Mouse (Mus musculus) small intestine, adult 2 months (tissue): ENCODE measurements around the gene Gtse1. TPM values are rescaled to one million over a fixed set of nuclear protein-coding genes. Genes with fewer than 3 reads are reported as not detected.
A peak's percentile ranks its signal among the peaks of the same experiment; 100 is the strongest.

Experiments used
- H3K27ac ChIP-seq: fragments of 200-500 bp; 2 replicates; pipeline ENCODE4 v1.5.1; 2012; ENCODE audit warnings: low read depth, low read length, control low read depth, inconsistent platforms; ENCODE audit not compliant: insufficient read depth
- H3K27me3 ChIP-seq: fragments of 200-500 bp; 2 replicates; pipeline ENCODE4 v1.6.1; 2012; ENCODE audit warnings: mild to moderate bottlenecking, moderate library complexity, low read length, inconsistent platforms; ENCODE audit not compliant: control insufficient read depth, insufficient read depth
- H3K36me3 ChIP-seq: fragments of 200-500 bp; 2 replicates; pipeline ENCODE4 v1.6.1; 2012; ENCODE audit warnings: mild to moderate bottlenecking, low read length, control low read depth, inconsistent platforms; ENCODE audit not compliant: control insufficient read depth, insufficient read depth
- H3K4me1 ChIP-seq: fragments of 200-500 bp; 2 replicates; pipeline ENCODE4 v1.6.1; 2012; ENCODE audit warnings: low read length, inconsistent platforms, mixed read lengths; ENCODE audit not compliant: control insufficient read depth, insufficient read depth, insufficient read length
- H3K4me3 ChIP-seq: fragments of 200-500 bp; 2 replicates; pipeline ENCODE4 v1.5.1; 2012; ENCODE audit warnings: low read depth, mild to moderate bottlenecking, control low read depth, inconsistent platforms, low read length, moderate library complexity
- CTCF ChIP-seq: fragments of 200-500 bp; IDR thresholded peaks from 2 replicates; pipeline ENCODE4 v1.5.1; 2012; ENCODE audit warnings: low read depth, mild to moderate bottlenecking, control low read depth, inconsistent platforms, low read length, moderate library complexity, mixed read lengths; ENCODE audit not compliant: insufficient replicate concordance, insufficient read length; ENCODE audit errors: extremely low read depth
- POLR2A ChIP-seq: fragments of 200-500 bp; IDR thresholded peaks from 2 replicates; pipeline ENCODE4 v1.6.1; 2012; ENCODE audit warnings: low read depth, mild to moderate bottlenecking, control low read depth, inconsistent platforms, low read length, moderate library complexity
- WGBS: fragments of 180-500 bp; shearing (Covaris S2); methylation state at CpG from one replicate; pipeline ENCODE4 v1.1.7; 2018; 5-methylcytosine and 5-hydroxymethylcytosine counted together
- polyA plus RNA-seq: library from polyadenylated mRNA; depleted of rRNA; stranded (reverse); fragments of >200 nt; gene quantifications from 2 replicates; pipeline ENCODE4 v1.2.3, GENCODE M21; 2012; rRNA removed

Gtse1 gene
- polyA plus RNA-seq, 1 experiment = 7.1 TPM

DNA sequence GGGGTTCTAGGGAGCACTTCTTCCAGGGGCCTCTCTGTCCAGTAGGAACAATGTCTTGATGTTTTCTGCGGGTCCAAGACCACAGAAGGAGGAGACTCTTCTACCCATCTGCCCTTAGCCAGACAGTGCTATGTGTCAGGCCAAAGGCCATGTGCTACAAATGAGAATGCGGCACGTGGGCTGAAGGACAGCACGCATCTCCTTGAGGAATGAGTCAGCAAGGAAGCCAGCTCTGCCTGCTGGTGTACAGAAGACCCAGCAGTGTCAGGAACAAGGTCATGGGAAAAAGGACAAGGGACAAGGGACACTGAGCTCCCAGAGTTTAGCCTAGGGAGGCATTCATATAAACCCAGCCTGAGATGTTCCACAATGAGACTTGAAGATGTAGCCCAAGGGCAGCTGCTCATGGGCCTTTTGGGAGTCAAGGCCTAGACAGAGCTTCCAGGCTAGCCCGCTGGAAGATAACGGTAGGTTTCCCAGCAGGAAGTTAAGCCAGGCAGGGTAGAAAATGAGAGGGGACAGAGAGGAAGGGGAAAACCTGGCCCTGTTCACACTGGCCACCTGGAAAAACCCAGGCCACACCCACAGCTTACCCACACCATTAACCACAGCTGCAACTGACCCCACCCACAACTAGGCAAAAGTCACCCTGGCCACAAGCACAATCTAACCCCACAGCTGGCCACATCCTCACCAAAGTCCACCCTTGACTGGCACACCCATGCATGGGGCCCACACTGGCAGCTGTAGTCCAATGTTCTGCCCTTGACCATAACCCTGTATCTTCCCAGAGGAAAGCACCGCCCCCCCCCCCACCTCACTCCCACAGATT lies 49.3 kb downstream of the Gtse1 start:
- Histone ChIP-seq H3K4me3 (no peak overlapping the region), H3K27ac (no peak overlapping the region), H3K27me3 (no peaks in the 10 kb centered on the region), H3K4me1 (peaks cover 16% of the 10 kb centered on the region), H3K36me3 (no peaks in the 10 kb centered on the region)
- 64% methylated on average over 7 of the region's 7 CpGs for WGBS
- TF ChIP-seq CTCF (no peak), POLR2A (no peak)

DNA sequence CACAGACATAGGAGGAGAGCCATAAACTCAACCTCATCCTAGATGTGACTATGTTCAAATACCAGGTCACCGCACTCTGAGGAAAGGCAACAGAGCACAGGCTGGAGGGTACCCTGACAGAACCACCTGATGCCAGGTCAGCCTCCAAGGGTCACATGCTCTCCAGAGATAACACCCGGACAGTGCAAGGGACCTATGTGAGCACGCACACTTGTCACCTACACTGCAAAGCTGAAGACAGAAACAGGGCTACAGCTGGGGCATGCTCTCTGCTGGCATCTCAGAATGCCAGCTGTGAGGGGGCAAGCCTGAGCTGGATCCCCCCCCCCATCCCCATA lies 49.9 kb downstream of the Gtse1 start:
- Histone ChIP-seq H3K36me3 (no peaks in the 10 kb centered on the region), H3K4me1 (peaks cover 16% of the 10 kb centered on the region), H3K4me3 (no peak overlapping the region), H3K27ac (no peak overlapping the region), H3K27me3 (no peaks in the 10 kb centered on the region)
- WGBS = 32% methylated on average over 3 of the region's 3 CpGs
- no peak for TF ChIP-seq CTCF
- TF ChIP-seq POLR2A = no peak

- Histone ChIP-seq H3K27ac (no peak overlapping the region), H3K27me3 (no peaks in the 10 kb centered on the region), H3K36me3 (no peaks in the 10 kb centered on the region), H3K4me3 (no peak overlapping the region), H3K4me1 (peaks cover 16% of the 10 kb centered on the region)
- TF ChIP-seq POLR2A (no peak), CTCF (no peak)
- WGBS = 12% methylated on average over 10 of the region's 10 CpGs
These were observed 50.4 kb downstream of the Gtse1 start for GRCm38 (mm10) chr15:85909931-85910330.

GRCm38 (mm10) chr15:85913605-85914004 lies 54.1 kb downstream of the Gtse1 start:
- no peaks in the 10 kb centered on the region for H3K36me3 ChIP-seq
- H3K27me3 ChIP-seq = no peaks in the 10 kb centered on the region
- WGBS = 50% methylated on average over 2 of the region's 2 CpGs
- no peak for TF ChIP-seq POLR2A
- TF ChIP-seq CTCF = peak; percentile 69; the same call in 1 of the 2 replicates
- H3K27ac ChIP-seq = no peak overlapping the region
- peaks cover 13% of the 10 kb centered on the region for H3K4me1 ChIP-seq
- no peak overlapping the region for H3K4me3 ChIP-seq

DNA sequence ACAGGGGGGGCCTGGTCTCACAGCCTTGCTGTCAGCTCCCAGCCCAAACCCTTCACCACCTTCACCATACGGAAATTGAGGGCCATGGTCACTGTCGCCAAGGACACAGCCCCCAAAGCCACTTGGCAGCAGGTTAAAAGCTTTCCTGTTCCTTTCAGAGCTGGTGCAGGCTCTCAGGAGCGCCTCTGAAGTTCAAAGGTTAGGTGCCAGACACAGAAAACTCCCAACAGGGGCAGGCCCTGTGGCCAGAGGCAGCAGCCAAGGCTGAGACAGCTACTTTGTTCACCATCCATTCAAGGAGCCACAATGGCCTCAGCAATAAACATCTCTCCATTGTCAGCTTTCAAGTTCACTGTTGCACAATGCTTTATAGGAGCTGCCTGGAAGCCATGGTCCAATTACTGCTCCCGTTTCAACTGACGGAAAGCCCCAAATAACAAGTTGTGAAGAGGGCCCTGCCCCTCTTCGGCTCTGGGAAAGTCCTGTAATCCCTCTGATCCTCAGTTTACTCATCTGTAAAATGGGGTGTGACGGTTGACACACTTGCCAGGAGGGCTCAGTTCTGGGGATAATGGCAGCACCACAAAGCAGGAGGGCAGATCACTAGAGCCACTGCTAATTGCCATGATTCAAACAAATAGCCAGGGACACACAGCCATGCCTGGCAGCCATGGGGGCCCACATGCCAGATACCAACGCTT lies 59.8 kb downstream of the Gtse1 start:
- no peak for TF ChIP-seq POLR2A
- TF ChIP-seq CTCF = no peak
- Histone ChIP-seq H3K4me3 (no peak overlapping the region), H3K4me1 (no peaks in the 10 kb centered on the region), H3K27ac (no peak overlapping the region), H3K36me3 (no peaks in the 10 kb centered on the region), H3K27me3 (no peaks in the 10 kb centered on the region)
- WGBS = 61% methylated on average over 8 of the region's 8 CpGs

GRCm38 (mm10) chr15:85919892-85920248 lies 60.3 kb downstream of the Gtse1 start:
- WGBS = 85% methylated on average over 8 of the region's 8 CpGs
- Histone ChIP-seq H3K4me3 (no peak overlapping the region), H3K27me3 (no peaks in the 10 kb centered on the region), H3K27ac (no peak overlapping the region), H3K36me3 (no peaks in the 10 kb centered on the region), H3K4me1 (no peaks in the 10 kb centered on the region)
- TF ChIP-seq POLR2A (no peak), CTCF (no peak)

DNA sequence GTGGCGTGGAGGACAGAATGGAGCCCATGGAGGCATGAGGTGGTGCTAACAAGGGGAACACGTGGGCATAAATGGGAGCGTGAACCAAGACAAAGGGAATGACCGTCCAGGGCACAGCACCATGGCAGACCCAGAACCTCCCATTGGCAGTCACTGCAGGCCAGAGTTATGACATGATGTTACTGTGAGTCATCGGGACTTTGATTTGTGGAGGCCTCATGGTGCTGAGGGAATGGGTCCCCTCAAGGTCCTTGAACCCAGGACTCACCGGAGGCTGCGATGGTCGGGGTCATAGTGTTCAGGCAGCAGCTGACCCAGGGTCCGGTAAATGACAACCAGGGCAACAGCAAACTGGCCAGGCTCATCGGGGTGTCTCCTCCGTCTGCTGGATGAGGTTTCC lies 62.3 kb downstream of the Gtse1 start:
- TF ChIP-seq CTCF (no peak), POLR2A (no peak)
- no peaks in the 10 kb centered on the region for H3K27me3 ChIP-seq
- WGBS = 92% methylated on average over 11 of the region's 11 CpGs
- no peak overlapping the region for H3K27ac ChIP-seq
- H3K4me1 ChIP-seq = no peaks in the 10 kb centered on the region
- H3K36me3 ChIP-seq = no peaks in the 10 kb centered on the region
- no peak overlapping the region for H3K4me3 ChIP-seq

Other genes with a start within 250 kb of the Gtse1 start
- gene Ppara, start 124.8 kb upstream of the Gtse1 start, polyA plus RNA-seq = 3.7 and 7.2 TPM in 2 replicates
- gene Cdpf1, start 48.0 kb upstream of the Gtse1 start, polyA plus RNA-seq = 21.4 and 27.4 TPM in 2 replicates
- gene Pkdrej, start 38.0 kb upstream of the Gtse1 start, polyA plus RNA-seq = 0.05 and 0.09 TPM in 2 replicates
- gene Ttc38, start 27.4 kb upstream of the Gtse1 start, polyA plus RNA-seq = 4.4 and 8.1 TPM in 2 replicates
- gene Trmu, start 19.6 kb downstream of the Gtse1 start, polyA plus RNA-seq = 10.1 and 16.0 TPM in 2 replicates
- gene Celsr1, start 174.0 kb downstream of the Gtse1 start, polyA plus RNA-seq = 2.9 and 4.7 TPM in 2 replicates
- gene Gramd4, start 197.9 kb downstream of the Gtse1 start, polyA plus RNA-seq = 10.5 and 25.1 TPM in 2 replicates